Mouse (Mus musculus): ENCODE measurements around the gene Cacna1e. TPM values are rescaled to one million over a fixed set of nuclear protein-coding genes. Genes with fewer than 3 reads are reported as not detected.

Cacna1e gene
- total RNA-seq, 2 experiments from 2014 or later, result 227 to 237 TPM

DNA sequence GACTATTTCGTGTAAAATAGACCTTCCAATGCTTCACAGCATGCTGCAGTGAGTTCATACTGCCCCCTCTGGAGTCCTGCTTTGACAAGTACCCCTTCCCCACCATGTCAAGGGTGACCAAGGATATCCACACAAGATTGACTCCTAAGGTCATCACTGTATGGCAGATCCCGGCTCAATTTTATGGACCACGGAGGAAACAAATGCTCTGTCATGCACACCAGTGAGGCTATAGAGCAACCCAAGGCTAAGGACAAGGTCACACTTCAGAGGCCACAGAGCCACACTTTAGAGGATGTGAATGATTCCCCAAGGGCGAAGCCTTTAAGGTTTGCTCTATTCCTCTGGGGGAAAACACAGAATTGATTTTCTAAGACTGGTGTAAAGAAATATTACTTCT, 410.1 kb downstream of the Cacna1e start:
- Histone ChIP-seq H3K27ac (peak overlapping the region; percentile 51; the same call in 1 of the 2 replicates), H3K4me3 (no peak overlapping the region)
- no peak for DNase-seq (ENCODE audit: low spot score in 2 of 2)
- TF ChIP-seq CTCF (conservative IDR thresholded peaks at IDR 0.05), result no peak

DNA sequence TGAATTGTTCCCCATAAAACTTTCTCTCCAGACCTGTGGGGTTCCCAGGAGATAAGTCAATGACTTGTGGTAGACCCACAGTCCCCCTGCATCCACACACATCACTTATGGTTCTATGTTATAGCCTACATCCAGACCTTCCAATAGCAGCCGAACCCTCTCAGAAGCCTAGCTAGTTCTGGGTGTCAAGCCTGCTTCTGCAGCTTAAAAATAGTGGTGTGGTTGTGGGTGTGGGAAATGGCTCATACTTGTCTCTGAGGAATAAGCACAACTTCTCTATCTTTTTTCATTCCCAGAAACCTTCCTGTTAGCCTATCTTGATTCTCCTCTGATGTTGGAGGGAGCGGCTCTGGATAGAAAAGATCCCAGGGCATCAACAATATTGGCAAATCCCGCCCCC, 417.0 kb downstream of the Cacna1e start:
- H3K4me3 ChIP-seq, result no peak overlapping the region
- no peak for TF ChIP-seq CTCF (conservative IDR thresholded peaks at IDR 0.05)
- no peak overlapping the region for H3K27ac ChIP-seq
- DNase-seq (ENCODE audit: low spot score in 2 of 2), result no peak

DNA sequence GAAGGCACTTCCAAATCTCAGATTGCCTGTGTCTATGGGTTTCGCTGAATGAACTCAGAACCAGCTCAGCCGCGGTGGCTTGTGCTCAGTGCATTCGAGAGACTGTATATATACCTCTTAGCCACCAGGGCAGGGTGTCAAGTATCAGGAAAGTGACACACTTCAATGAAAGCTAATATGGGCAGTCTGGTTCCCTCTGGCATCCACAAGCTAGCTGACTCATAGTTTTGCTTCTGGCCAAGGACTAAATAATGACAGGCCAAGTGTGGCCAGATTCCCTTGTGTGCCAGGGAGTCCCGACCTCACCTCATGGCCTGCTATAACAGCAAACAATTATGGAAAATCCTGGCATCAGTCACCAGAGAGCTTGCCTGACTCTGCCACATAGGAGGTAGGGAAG, 422.8 kb downstream of the Cacna1e start:
- no peak for DNase-seq (ENCODE audit: low spot score in 2 of 2)
- TF ChIP-seq CTCF (conservative IDR thresholded peaks at IDR 0.05), result no peak
- Histone ChIP-seq H3K4me3 (no peak overlapping the region), H3K27ac (no peak overlapping the region)

DNA sequence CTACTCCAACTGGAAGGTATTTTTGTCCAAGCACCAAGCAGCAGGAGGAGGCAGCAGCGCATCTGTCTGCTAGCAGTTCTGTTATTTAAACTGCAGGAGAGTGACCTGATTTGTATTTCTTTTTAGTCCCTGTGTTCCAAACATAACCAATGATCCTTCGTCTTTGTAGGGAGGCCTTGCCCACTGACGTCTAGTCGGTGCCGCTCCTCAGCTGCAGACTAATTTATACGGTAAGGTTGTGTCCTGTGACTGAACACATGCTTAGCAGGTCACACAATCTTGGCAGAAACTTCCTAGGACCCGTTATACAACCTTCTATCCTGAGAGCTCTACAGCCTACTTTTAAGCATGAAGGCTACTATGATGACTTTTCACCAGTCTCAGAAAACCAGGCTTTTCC, 424.2 kb downstream of the Cacna1e start:
- no peak for TF ChIP-seq CTCF (conservative IDR thresholded peaks at IDR 0.05)
- Histone ChIP-seq H3K27ac (no peak overlapping the region), H3K4me3 (no peak overlapping the region)
- DNase-seq (ENCODE audit: low spot score in 2 of 2), result no peak

DNA sequence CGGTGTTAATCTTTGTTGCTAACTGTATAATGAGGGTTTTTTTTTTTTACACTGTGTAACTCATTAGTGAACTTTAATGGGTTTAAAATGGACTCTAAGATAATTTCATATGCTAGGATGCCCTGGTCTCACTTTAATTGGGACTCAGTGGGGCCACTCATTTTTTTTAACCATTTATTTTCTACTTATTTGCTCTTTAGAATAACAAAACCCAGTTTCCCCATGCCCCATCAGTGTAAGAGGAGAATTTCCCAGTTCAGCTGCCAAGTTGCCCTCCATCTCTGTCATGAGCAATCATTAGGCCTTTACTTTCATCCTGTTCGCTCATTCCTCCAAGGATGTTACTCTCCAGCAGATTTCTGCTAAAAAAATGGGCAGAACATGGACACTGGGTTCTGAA, 425.7 kb downstream of the Cacna1e start:
- no peak overlapping the region for H3K27ac ChIP-seq
- TF ChIP-seq CTCF (conservative IDR thresholded peaks at IDR 0.05), result no peak
- H3K4me3 ChIP-seq, result no peak overlapping the region
- DNase-seq (ENCODE audit: low spot score in 2 of 2), result no peak

DNA sequence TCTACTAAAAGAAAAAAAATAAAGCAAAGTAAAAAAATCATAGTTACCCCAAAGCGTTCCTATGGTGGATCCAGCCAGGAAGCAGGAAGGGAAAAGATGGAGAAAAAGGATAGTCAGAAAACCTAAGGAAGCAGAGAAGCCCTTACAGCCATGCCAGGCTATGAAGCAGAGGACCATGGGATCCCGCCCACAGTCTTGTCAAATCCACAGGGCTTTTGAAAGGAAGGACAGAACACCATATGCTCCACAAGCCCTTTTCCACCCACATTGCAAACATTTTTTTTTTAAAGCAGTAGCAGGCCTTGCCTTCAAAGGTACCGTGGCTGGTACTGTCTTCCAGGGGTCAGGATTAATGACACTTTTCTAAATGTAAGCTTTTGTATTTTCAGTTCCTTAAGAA, 433.5 kb downstream of the Cacna1e start:
- no peak for DNase-seq (ENCODE audit: low spot score in 2 of 2)
- Histone ChIP-seq H3K27ac (peak overlapping the region; percentile 59), H3K4me3 (no peak overlapping the region)
- no peak for TF ChIP-seq CTCF (conservative IDR thresholded peaks at IDR 0.05)

DNA sequence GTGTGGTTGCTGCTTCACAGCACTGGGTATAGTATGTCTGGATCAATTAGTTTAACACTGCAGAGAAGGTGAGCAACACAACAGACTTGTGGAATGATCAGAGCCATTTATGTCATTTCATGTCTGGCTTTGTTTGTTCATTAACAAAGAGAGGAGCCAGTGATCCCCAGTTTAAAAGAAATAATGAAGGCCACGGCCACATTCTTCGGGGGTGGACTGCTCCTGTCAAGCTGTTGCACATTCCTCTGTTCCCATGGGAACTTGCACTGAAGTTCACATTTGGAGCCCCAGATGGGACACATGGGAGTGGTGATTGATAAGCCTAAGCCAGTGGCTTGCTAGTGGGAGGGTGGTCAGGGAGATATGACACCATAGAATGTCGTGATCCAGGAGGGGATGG, 437.8 kb downstream of the Cacna1e start:
- peak; percentile 29 to 50 for DNase-seq (ENCODE audit: low spot score in 2 of 2)
- Histone ChIP-seq H3K27ac (peak overlapping the region; percentile 21), H3K4me3 (no peak overlapping the region)
- TF ChIP-seq CTCF (conservative IDR thresholded peaks at IDR 0.05), result no peak

DNA sequence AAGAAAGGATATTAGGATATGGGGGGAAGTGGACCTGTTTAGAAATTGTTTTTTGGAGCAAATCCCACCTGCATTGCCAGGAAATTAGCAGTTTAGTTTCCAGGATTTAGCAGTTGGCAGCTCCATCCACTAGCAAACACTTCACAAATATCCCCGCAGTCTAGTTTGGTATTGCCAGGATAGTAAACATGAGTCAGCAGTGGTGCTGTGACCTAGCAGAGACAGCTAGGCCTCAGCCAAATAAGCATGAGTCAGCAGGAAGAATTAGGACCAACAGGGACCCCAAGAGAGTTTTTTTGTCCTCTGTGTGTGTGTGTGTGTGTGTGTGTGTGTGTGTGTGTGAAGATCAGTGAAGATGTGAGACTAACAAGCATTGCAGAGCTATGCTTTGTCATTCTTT, 450.8 kb downstream of the Cacna1e start:
- no peak overlapping the region for H3K4me3 ChIP-seq
- no peak for TF ChIP-seq CTCF (conservative IDR thresholded peaks at IDR 0.05)
- no peak overlapping the region for H3K27ac ChIP-seq
- DNase-seq (ENCODE audit: low spot score in 2 of 2), result no peak

DNA sequence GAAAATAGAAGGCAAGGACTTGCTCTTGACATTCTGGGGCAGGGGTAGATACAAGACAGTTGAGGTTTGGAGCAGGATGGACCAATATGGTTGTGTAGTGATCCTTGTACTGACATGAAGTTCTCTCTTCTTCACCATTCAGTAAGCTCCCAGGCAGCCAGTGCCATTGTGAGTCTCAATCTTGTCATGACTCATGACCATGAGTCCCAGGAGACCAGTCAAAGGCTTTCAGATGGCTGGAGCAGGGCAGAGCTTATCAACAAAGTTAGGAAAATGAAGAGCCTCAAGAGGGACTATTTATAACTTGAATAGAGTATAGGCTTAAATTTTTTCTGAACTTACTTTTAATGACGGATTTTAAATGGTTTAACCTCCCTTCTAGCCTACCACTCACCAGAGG, 451.2 kb downstream of the Cacna1e start:
- Histone ChIP-seq H3K4me3 (no peak overlapping the region), H3K27ac (no peak overlapping the region)
- DNase-seq (ENCODE audit: low spot score in 2 of 2), result no peak
- TF ChIP-seq CTCF (conservative IDR thresholded peaks at IDR 0.05), result no peak

DNA sequence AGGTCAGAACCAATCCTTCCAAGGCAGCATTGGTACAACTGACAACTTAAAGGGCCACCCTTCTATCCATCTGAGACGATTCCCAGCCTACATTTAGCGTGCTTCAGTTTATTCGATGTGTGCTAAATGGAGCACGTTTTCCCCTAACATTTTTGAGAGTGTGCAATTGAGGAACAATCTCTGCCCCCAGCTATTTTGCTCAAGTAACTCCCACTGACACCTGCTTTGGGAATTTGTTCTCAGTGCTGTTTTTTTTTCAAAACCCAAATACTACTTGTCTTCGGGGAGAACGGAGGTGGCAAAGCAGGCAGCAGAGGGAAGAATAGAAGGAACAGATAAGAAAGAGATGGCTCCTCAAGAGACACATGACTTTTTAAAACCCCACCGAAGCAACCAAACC, 456.0 kb downstream of the Cacna1e start:
- H3K4me3 ChIP-seq, result no peak overlapping the region
- peak overlapping the region; percentile 18; the same call in 1 of the 2 replicates for H3K27ac ChIP-seq
- peak in 1 of 2 experiments; percentile 60 for DNase-seq (ENCODE audit: low spot score in 2 of 2)
- no peak for TF ChIP-seq CTCF (conservative IDR thresholded peaks at IDR 0.05)

DNA sequence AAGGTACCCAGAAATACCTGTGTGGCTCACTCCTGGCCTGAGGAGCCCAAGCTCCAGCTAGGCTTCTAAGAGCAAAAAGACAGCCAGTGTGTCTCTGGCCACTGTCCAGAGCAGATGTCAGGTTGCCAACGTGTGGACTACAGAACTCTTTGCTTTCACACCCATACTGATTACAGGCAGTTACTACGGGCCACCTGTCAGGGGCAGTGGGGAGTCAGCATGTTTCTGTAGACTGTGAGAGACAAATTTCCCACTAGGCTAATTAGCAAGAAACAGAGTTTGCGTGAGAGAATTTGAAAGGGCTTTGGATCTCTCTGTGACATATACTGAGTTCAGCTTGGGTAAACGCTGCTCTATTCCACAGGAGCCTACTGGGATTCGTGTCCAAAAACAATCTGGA, 466.0 kb downstream of the Cacna1e start:
- Histone ChIP-seq H3K27ac (no peak overlapping the region), H3K4me3 (no peak overlapping the region)
- peak; percentile 66 for TF ChIP-seq CTCF (conservative IDR thresholded peaks at IDR 0.05)
- no peak for DNase-seq (ENCODE audit: low spot score in 2 of 2)

DNA sequence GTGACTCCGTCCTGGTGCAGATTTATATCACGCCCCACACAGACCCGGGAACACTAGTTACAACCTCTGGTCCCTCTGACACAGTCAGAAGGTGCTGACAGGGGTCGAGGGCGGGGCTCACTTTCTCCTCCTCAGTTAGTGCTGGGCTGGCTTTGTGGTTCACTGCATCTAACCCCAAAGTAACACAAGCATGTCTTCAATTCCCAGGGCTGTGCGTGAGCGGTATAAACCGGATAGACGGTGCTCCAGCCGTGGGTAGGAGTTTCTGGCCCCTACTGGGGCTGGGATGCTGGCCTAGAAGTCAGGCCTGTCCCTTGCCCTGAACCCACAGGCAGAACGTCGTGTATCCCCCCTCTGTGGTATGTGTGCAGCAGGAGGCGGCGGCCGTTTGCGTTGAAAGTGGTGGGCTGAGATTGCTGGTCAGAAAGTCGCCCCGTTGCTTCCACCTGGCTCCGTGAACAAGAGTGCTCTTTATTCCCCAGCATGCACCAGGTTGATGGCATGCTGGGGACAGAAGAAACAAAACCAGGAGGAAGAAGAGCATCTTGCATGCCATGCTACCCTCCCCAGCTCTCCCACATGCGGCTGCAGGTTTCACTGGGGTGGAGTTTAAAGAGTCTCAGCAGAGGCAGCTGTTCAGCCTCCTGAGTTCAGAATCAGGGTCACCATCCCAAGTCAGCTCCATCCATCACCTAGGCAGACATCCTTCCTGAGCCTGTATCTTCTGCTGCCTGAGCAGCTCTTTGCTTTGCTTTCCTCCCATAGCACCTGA, 467.7 kb downstream of the Cacna1e start:
- H3K4me3 ChIP-seq, result no peak overlapping the region
- DNase-seq (ENCODE audit: low spot score in 2 of 2), result no peak
- no peak for TF ChIP-seq CTCF (conservative IDR thresholded peaks at IDR 0.05)
- no peak overlapping the region for H3K27ac ChIP-seq

DNA sequence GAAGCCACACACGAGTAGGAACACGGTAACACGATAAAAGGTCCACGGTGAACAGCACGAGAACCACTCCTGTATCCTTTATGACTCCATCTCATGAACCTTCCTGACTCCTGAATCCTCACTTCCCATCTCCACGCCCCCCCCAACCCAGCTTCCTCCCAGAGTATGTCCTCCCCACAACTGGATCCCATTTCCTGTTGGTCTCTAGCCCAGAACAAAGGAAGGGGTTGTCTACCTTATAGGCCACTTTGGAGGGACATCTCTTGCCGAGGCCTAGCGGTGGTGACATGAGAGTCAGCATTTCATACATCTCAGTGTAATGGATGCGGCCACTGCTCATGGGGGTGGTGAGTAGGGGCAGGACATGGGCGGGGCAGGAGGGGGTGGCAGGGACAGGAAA, 468.5 kb downstream of the Cacna1e start:
- H3K4me3 ChIP-seq, result no peak overlapping the region
- H3K27ac ChIP-seq, result no peak overlapping the region
- no peak for DNase-seq (ENCODE audit: low spot score in 2 of 2)
- TF ChIP-seq CTCF (conservative IDR thresholded peaks at IDR 0.05), result no peak

DNA sequence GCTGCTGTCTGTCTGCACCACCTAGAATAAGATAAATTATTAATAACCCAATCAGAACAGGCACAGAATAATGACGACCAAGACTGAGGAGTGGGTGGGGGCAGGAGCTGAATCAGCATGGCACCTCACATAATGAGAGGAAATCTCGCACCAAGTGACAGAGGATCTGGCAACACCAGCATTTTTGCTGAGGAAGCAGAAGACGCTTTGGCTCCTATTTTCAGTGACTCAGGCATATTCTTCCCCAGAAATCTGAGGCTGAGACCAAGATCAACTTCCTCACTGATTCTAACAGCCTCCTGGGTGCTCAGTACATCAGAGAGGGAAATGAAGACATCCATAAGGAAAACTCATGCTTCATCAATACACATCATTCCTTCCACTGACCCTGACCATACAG, 471.2 kb downstream of the Cacna1e start:
- TF ChIP-seq CTCF (conservative IDR thresholded peaks at IDR 0.05), result no peak
- no peak overlapping the region for H3K27ac ChIP-seq
- no peak overlapping the region for H3K4me3 ChIP-seq
- no peak for DNase-seq (ENCODE audit: low spot score in 2 of 2)
